Mouse (Mus musculus) forebrain, embryonic 15.5 days (tissue): ENCODE results near the gene Apln. TPM values are rescaled to one million over a fixed set of nuclear protein-coding genes. Genes with fewer than 3 reads are reported as not detected.

Experiments
- ATAC-seq: fragments of 200-750 bp; cut with Nextera tagmentation; replicated peaks from 2 replicates; pipeline ENCODE4 v1.8.0; 2017; ENCODE audit warnings: mild to moderate bottlenecking, moderate TSS enrichment, moderate library complexity
- H3K27ac ChIP-seq: fragments of 300-500 bp; sonication (generic); replicated peaks from 2 replicates; pipeline ENCODE4 v1.5.1; 2015; ENCODE audit warnings: mild to moderate bottlenecking, inconsistent platforms
- H3K27me3 ChIP-seq: fragments of 300-500 bp; sonication (generic); 2 replicates; pipeline ENCODE4 v1.6.1; 2015; ENCODE audit warnings: inconsistent platforms
- H3K36me3 ChIP-seq: fragments of 300-500 bp; sonication (generic); 2 replicates; pipeline ENCODE4 v1.6.1; 2015; ENCODE audit warnings: mild to moderate bottlenecking, inconsistent platforms
- H3K4me1 ChIP-seq: fragments of 300-500 bp; sonication (generic); 2 replicates; pipeline ENCODE4 v1.6.1; 2015; ENCODE audit warnings: inconsistent platforms
- H3K4me2 ChIP-seq: fragments of 300-500 bp; sonication (generic); replicated peaks from 2 replicates; pipeline ENCODE4 v1.6.1; 2015; ENCODE audit warnings: mild to moderate bottlenecking, inconsistent platforms
- H3K4me3 ChIP-seq: fragments of 300-500 bp; sonication (generic); 2 replicates; pipeline ENCODE4 v1.5.1; 2015; ENCODE audit warnings: mild to moderate bottlenecking, inconsistent platforms
- H3K9ac ChIP-seq: fragments of 300-500 bp; sonication (generic); replicated peaks from 2 replicates; pipeline ENCODE4 v1.6.1; 2015; ENCODE audit warnings: mild to moderate bottlenecking, inconsistent platforms
- H3K9me3 ChIP-seq: fragments of 300-500 bp; sonication (generic); 2 replicates; pipeline ENCODE4 v1.6.1; 2016; ENCODE audit warnings: inconsistent platforms
- WGBS: fragments of 180-500 bp; shearing (Covaris S2); methylation state at CpG from one replicate; pipeline ENCODE4 v1.1.7; 2015; ENCODE audit warnings: mixed read lengths; 5-methylcytosine and 5-hydroxymethylcytosine counted together
- polyA plus RNA-seq: library from polyadenylated mRNA; unstranded; fragments of >200 nt; fragmentation: Nextera tagmentation; extraction: Ambion mirVana; gene quantifications from 2 replicates; pipeline ENCODE4 v1.2.1, GENCODE M21; 2015

Apln gene
- polyA plus RNA-seq, 1 experiment from 2014 or later, result 4.6 TPM

DNA sequence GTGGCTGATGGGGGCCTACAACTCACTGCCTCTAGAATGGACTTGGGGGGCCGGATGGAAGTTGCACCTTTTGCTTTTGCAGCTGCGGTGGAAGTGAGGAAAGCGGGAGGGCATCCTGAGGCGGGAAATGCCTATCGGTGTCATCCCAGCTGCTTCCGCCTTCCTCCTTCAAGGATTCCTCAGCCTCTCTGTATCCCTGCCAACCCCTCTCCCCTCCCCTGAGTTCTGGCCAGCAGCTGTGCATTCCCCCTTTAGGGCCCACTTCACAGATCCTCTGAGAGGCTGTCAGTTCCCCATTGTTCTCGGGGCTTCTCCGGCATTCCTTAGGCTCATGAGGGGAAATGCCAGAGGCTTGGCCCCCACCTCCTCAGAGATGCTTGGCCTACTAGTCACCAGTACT lies 28.6 kb downstream of the Apln start:
- no peaks in the 10 kb centered on the region for H3K4me1 ChIP-seq
- no peak overlapping the region for H3K4me2 ChIP-seq
- WGBS, result 68% methylated on average over 8 of the region's 8 CpGs
- no peak overlapping the region for H3K9ac ChIP-seq
- no peaks in the 10 kb centered on the region for H3K27me3 ChIP-seq
- H3K36me3 ChIP-seq, result no peaks in the 10 kb centered on the region
- no peak overlapping the region for H3K4me3 ChIP-seq
- H3K27ac ChIP-seq, result no peak overlapping the region
- no peak for ATAC-seq
- no peaks in the 10 kb centered on the region for H3K9me3 ChIP-seq

DNA sequence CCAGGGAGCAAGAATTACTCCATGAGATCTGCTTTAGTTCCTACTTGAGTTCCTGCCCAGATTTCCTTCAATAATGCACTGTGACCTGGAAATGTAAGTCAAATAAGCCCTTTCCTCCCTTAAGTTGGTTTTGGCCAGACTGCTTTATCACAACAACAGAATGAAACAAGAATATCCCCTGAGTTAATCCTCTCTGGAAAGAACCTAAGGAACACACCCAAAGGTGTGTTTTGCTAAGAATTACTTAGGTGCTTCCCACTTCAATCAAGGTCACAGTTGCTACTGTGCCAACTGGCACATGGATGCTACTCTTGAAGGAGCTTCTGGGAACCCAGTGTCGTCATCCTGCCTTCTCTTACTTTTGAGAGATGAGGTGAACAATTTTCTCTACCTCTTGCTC lies 29.9 kb downstream of the Apln start:
- H3K36me3 ChIP-seq, result no peaks in the 10 kb centered on the region
- H3K4me3 ChIP-seq, result no peak overlapping the region
- WGBS, result 78% methylated on average over 1 of the region's 1 CpGs
- no peak overlapping the region for H3K9ac ChIP-seq
- no peak overlapping the region for H3K4me2 ChIP-seq
- no peaks in the 10 kb centered on the region for H3K4me1 ChIP-seq
- no peak for ATAC-seq
- H3K27me3 ChIP-seq, result no peaks in the 10 kb centered on the region
- no peak overlapping the region for H3K27ac ChIP-seq
- no peaks in the 10 kb centered on the region for H3K9me3 ChIP-seq

DNA sequence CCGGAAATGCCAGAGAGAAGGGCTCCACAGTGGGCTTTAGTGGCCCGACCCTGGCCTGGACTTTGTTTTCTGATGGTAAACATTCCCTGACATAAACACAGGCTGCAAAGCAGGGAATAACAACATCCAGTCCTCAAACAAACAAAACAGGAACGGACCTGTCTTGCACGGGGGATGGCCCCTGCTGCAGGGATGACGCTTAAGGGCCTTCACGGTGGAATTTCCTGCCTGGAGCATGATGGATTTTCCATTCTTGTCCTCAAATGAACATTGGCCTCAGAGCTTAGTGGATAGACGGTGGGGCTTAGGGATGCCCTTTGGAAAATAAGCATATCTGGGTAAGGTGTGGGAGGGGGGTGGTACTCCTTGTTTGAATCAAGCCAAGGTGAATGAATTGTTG lies 33.5 kb downstream of the Apln start:
- no peak overlapping the region for H3K4me3 ChIP-seq
- no peak overlapping the region for H3K9ac ChIP-seq
- 89% methylated on average over 7 of the region's 7 CpGs for WGBS
- H3K9me3 ChIP-seq, result no peaks in the 10 kb centered on the region
- H3K27ac ChIP-seq, result no peak overlapping the region
- H3K4me2 ChIP-seq, result no peak overlapping the region
- no peak for ATAC-seq
- H3K27me3 ChIP-seq, result no peaks in the 10 kb centered on the region
- H3K4me1 ChIP-seq, result no peaks in the 10 kb centered on the region
- H3K36me3 ChIP-seq, result no peaks in the 10 kb centered on the region

GRCm38 (mm10) chrX:47998412-47998811 lies 36.2 kb downstream of the Apln start:
- Histone ChIP-seq H3K9ac (no peak overlapping the region), H3K27me3 (no peaks in the 10 kb centered on the region), H3K27ac (no peak overlapping the region), H3K4me3 (no peak overlapping the region), H3K4me2 (no peak overlapping the region), H3K4me1 (no peaks in the 10 kb centered on the region), H3K36me3 (no peaks in the 10 kb centered on the region), H3K9me3 (no peaks in the 10 kb centered on the region)
- WGBS, result 88% methylated on average over 8 of the region's 8 CpGs
- no peak for ATAC-seq

- no peaks in the 10 kb centered on the region for H3K27me3 ChIP-seq
- no peaks in the 10 kb centered on the region for H3K4me1 ChIP-seq
- no peak overlapping the region for H3K9ac ChIP-seq
- H3K36me3 ChIP-seq, result no peaks in the 10 kb centered on the region
- H3K9me3 ChIP-seq, result no peaks in the 10 kb centered on the region
- no peak overlapping the region for H3K27ac ChIP-seq
- 21% methylated on average over 8 of the region's 8 CpGs for WGBS
- ATAC-seq, result peak; percentile 41; the same call in 1 of the 2 replicates
- H3K4me3 ChIP-seq, result no peak overlapping the region
- no peak overlapping the region; the same call in 1 of the 2 replicates for H3K4me2 ChIP-seq
Observed at GRCm38 (mm10) chrX:47992606-47993005, 42.0 kb downstream of the Apln start.

DNA sequence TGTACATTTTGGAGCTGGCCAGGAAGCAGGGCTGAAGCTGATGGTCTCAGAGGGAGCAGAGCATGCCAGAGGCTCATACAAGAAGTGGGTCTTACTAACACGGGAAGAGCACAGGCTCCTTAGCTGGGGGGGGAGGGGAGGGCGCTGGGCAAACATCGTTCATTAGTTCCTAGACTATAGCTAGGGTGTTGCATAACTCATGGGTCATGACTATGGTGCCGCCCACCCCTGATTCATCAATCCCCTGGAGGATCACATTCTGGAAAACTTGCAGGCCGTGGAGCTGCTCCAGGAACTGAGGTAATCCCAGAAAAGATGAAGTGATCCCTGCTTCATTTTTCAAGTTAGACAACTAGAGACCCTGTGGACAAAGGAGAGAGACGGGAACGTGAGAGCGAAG lies 46.6 kb downstream of the Apln start:
- no peak overlapping the region for H3K4me2 ChIP-seq
- H3K4me3 ChIP-seq, result no peak overlapping the region
- no peaks in the 10 kb centered on the region for H3K27me3 ChIP-seq
- no peak for ATAC-seq
- no peaks in the 10 kb centered on the region for H3K9me3 ChIP-seq
- no peaks in the 10 kb centered on the region for H3K36me3 ChIP-seq
- 81% methylated on average over 8 of the region's 8 CpGs for WGBS
- H3K9ac ChIP-seq, result no peak overlapping the region
- H3K27ac ChIP-seq, result no peak overlapping the region
- H3K4me1 ChIP-seq, result no peaks in the 10 kb centered on the region

DNA sequence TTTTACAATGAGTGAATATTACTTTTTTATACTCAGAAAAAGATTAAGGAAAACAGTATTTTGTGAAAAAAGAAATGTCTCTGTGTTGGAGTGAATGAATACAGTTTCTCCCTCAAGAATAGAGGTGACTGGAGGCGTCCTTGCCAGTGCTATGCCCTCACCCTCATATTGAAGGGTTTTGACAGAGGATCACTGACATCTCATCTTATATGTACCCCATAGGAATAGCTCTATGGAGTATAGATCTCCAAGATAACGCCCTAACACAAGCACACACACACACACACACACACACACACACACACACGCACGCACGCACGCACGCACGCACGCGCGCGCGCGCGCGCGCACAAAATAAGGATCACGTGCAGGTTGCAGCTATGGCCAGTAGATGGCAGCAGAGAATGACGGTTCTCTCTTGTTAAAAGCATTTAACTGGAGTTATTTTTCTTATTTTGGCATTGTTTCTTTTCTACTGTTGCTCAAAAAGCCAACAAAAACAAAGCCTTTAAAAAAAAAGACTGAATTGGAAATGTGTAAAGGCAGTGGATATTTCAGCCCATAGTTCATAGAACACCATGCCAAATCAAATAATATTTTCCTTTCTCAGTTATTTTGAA lies 49.5 kb downstream of the Apln start:
- 20% methylated on average over 19 of the region's 19 CpGs for whole genome bisulfite sequencing
- Histone ChIP-seq H3K27me3 (no peaks in the 10 kb centered on the region), H3K4me3 (peak overlapping the region; percentile 29), H3K9ac (no peak overlapping the region), H3K4me1 (no peaks in the 10 kb centered on the region), H3K9me3 (no peaks in the 10 kb centered on the region), H3K4me2 (peak overlapping the region; percentile 35), H3K27ac (no peak overlapping the region), H3K36me3 (no peaks in the 10 kb centered on the region)
- ATAC-seq, result 0 out of 2 replicates have a peak, but pooled peaks have one; percentile 71

DNA sequence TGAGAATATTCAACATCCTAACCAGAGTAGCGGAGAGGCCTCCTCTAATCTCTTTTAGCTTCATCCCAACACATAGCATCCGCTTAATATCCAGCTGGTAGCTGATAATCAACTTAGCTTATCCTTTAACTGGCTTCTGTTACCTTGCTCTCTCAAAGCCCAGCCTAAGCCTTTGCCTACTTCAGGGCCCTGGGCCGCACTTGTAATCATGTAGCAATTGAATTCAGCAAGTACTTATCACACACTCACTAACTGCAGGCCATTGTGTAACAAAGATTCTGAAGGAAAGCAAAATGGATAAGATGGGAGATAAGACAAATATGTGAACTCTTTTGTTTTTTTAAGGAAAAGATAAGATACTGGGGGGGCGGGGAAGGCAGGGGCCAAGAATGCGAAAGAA lies 57.6 kb downstream of the Apln start:
- no peak for ATAC-seq
- no peaks in the 10 kb centered on the region for H3K4me1 ChIP-seq
- 88% methylated on average over 5 of the region's 5 CpGs for WGBS
- H3K4me2 ChIP-seq, result no peak overlapping the region
- no peaks in the 10 kb centered on the region for H3K27me3 ChIP-seq
- no peaks in the 10 kb centered on the region for H3K36me3 ChIP-seq
- H3K4me3 ChIP-seq, result no peak overlapping the region
- no peak overlapping the region for H3K9ac ChIP-seq
- no peaks in the 10 kb centered on the region for H3K9me3 ChIP-seq
- no peak overlapping the region for H3K27ac ChIP-seq

GRCm38 (mm10) chrX:47976551-47976950 lies 58.1 kb downstream of the Apln start:
- 78% methylated on average over 4 of the region's 4 CpGs for WGBS

More at GRCm38 (mm10) chrX:47976551-47976950, 58.1 kb downstream of the Apln start:
- H3K9me3 ChIP-seq, result no peaks in the 10 kb centered on the region
- no peaks in the 10 kb centered on the region for H3K27me3 ChIP-seq
- H3K4me3 ChIP-seq, result no peak overlapping the region
- no peak overlapping the region for H3K27ac ChIP-seq
- ATAC-seq, result no peak
- no peak overlapping the region for H3K9ac ChIP-seq
- H3K36me3 ChIP-seq, result no peaks in the 10 kb centered on the region
- no peak overlapping the region for H3K4me2 ChIP-seq
- no peaks in the 10 kb centered on the region for H3K4me1 ChIP-seq

Other genes starting within 250 kb of the Apln start
- gene Smarca1, start 141.9 kb downstream of the Apln start, polyA plus RNA-seq, result 27.3 and 29.7 TPM in 2 replicates
- gene Ocrl, start 122.5 kb downstream of the Apln start, polyA plus RNA-seq, result 23.9 and 24.6 TPM in 2 replicates
- gene Xpnpep2, start 73.9 kb upstream of the Apln start, polyA plus RNA-seq, result 0.56 and 0.59 TPM in 2 replicates
- gene Sash3, start 111.6 kb upstream of the Apln start, polyA plus RNA-seq, result 0.55 and 0.94 TPM in 2 replicates
- 7.6 and 9.7 TPM in 2 replicates for gene Zdhhc9, start 174.0 kb upstream of the Apln start, polyA plus RNA-seq
- gene Utp14a, start 222.0 kb upstream of the Apln start, polyA plus RNA-seq, result 18.7 and 19.2 TPM in 2 replicates